Mouse (Mus musculus): ENCODE data around the gene Tmem104. TPM values are rescaled to one million over a fixed set of nuclear protein-coding genes. Genes with fewer than 3 reads are reported as not detected.
A peak's percentile ranks its signal among the peaks of the same experiment; 100 is the strongest.

Tmem104 gene
- total RNA-seq, 2 experiments from 2014 or later: 10.9 to 12.9 TPM

DNA sequence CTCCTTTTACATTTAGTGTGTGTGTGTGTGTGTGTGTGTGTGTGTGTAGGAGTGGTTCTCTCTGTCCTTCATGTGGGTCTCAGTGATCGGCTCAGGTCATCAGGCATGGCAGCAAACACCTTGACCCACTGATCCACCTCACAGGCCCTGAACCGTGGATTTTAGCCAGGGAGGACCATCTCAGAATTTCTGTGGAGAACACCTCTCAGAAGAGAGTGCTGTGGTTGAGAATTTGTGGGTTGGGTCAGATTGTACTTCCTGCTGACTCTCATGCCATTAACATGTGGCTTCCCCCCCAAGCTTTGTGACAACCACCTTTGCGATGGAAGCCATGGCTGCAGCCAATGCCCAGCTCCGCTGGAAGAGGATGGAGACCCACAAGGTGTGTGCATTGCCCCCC lies 13.2 kb downstream of the Tmem104 start:
- no peak for DNase-seq

DNA sequence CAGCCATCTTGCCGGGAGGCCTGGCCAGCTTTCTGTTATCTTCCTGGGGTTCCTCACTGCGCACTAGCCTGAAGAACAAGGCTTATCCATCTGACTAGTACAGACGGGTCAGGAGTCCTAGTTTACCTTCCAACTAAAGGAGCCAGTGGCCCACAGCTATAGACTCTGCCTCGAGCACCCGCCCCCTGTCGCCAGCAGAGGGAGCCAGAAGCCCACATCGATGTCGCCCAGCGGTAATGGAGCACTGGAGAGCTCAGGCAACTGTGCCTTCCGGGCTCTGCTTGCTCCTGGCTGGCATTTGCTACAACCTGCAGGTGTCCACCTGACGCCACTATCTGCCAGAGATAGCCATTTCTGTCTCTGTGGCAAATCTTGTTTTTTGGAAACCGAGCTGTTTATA lies 15.0 kb downstream of the Tmem104 start:
- DNase-seq: peak; percentile 73 to 87

DNA sequence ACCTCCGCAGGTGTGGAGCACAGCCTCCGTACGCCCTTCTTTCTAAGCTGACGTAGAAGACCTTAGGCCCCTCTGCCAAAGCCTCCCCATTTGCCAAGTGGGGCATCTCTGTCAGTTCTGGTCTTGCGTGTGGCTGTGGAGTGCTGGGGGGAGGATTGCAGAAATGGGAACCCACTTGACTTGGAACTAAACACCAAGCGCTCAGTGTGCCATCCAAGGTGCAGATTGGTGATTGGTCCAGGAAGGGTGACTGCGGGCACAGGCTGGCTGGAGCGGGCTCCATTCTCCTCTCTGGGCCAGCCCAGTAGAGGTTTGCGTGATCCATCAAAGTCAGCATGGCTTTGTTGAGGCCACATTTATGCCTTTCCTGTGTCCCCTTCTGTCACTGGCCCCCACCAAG lies 15.5 kb downstream of the Tmem104 start:
- DNase-seq: no peak

DNA sequence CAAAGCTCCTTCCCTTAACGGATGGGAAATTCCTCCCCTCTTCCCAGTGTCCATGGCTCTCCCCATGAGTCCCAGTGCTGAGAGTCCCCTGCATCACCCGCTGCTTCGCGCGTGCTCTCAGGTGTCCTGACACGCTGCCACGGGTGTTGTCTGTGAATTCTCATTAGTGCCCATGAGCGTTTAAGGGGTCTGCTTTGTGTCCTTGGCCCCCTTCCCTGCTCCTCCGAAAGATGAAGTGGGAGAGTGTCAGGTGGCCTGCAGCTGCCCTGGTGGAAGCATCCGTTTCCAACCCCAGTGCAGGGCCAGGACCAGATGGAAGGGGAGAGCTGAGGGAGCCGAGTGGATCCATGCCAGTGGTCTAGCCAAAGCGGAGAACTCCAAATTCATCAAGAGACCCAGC lies 20.8 kb downstream of the Tmem104 start:
- DNase-seq: no peak

DNA sequence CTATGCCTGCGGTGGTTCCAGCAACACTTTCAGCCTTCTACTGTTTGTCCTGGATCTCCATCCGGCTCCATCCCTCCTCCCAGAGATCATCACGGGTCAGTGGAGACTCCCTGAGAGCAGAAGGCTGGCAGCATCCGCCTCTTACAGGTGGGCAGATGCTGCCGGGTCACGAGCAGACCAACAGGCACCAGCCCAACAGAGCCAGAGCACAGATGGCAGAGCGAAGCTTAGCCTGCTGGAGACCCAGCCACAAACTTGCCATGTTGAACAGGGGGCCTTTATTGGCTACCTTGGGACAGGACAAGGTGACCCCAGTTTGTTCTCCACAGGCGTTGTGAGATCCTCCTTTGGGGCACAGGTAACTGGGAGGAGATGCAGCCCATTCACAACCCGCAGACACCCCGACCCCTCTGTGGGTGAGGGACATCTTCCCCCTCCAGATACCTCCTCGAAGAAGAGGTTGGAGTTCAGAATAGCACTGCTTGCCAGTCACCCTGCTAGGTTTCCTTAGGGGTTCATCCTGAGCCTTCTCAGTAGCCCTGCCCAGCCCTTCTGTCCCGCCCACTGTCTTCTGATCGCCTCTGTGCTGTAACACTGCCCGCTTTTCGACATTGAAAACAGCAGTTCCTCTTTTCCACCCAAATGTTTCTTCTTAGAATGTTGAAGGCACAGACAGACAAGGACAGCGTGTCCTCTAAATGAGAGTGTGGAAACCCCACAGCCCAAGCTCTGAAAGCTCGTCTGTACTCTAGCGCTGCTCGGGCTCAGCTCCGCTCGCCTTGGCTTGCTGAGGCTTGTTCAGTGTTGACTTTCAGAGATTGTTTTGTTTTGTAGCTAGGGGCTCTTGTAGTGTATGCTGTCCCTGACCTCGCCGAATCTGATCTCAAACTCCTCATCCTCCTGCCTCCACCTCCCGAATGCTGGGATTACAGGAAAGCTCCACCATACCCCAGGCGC lies 21.8 kb downstream of the Tmem104 start:
- peak in 1 of 2 experiments; percentile 37 for DNase-seq

DNA sequence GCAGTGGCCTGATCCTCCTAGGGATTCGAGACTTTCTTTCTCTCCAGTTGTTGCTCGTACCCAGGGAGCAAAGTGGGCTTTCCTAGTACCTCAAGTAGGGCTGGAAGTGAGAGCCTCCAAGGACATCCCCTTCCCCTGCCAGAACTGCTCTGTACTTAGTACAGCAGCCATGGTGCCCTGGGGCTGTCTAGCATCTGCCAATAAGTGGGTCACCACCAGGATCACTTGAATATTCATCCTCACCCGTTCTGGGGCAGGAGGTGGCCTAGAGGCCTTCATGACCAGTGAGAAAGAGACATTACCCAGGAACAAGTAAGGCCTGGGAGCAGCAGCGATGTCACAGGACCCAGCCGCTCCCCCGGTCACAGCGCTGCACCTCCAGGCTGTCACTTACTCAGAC lies 22.7 kb downstream of the Tmem104 start:
- DNase-seq: no peak

DNA sequence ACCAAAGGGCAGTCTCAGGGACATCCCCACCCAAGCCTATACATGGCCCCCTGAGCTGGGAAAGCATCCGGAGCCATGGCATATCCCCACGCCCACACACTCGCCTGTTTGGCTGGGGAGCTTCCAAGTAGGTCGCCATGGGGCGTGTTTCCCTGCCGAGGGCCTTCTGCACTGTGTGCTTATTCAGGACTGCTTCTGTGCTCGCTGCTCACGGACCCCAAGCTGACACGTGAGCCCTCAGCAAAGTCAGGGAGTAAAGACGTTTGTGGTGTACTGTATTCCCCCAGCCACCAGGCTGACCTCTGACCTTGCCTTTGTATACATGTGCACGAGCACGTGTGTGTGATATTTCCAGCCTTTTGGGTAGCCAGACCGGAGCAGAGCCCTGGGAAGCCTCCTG lies 24.8 kb downstream of the Tmem104 start:
- no peak for DNase-seq

DNA sequence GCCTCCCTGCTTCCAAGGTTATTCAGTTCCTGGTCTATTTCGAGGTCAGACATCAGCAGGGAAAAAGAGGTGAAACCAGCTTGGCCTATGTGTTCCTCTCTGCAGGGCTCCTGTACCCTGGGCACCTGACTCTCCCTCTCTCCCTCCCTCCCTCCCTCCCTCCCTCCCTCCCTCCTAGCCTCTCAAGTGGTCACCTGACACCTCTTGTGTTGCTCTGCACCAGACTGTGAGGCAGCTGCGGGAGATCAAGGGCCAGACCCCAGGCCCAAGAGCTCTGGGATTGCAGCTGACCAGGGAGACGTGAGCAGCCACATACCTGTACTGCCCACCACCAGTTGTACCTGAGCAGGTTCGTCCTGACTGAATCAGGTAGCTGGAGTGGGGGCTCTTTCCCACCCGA lies 27.8 kb downstream of the Tmem104 start:
- DNase-seq: no peak

DNA sequence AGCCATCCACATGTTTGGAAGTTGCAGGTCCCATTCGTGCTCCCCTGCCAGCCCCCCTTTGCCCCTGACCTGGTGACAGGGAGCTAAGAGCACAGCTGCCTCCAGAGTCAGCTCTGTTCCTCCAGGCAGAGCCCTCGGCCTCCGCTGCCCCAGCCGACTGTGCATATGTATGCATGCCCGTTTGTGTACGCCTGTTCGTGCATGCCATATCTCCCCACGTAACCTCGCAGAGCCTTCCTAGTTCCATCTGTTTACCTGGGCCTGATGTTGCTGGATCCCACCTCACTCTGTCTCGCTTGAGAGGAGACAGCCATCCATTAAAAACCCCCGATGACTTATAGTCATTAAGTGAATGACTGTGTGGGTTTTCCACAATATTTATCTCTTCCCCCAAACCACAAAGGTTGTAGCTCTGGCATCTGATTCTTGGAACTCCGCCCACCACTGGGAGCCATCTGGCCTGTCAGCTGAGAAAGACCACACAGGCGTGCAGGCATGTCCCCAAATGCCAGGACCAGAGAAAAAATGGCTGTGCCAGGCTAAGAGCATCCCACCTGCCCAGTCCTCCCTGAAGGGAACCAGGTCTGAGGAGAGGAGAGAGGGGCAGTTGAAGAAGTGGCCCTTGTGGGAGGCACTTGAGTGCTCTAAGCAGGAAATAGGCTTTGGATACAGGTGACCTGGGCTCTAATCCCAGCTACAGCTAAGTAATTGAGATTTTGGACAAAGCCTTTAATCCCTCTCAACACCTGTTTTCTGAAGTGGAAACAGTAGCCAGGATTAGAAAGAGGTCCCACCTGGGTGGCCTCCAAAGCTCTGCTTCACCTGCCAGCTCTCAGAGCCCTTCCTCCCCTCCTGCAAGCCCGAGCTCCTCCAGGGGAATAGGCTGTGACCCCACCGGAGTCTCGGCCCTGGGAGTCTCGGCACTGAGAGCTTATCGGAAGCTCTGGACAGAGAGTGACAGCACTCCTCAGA lies 30.4 kb downstream of the Tmem104 start:
- no peak for DNase-seq

DNA sequence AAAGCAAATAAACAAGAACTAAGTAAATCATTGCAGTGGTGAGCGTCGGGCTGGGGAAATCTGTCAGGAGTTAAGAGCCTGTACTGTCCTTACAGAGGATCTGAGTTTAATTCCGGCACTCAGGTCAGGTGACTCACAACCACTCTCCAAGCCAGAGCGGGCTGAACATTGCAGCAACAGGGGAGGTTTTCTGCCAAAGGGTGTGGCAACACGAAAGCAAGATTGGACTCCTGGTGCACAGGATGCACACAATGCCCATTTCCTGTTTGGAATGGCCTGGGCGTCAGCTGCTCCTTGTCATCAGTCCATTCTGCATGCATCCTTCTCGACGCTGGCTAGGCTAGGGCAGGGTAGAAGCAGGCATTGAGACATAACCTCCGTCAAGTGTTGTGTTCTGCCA lies 32.0 kb downstream of the Tmem104 start:
- peak; percentile 77 to 80 for DNase-seq

DNA sequence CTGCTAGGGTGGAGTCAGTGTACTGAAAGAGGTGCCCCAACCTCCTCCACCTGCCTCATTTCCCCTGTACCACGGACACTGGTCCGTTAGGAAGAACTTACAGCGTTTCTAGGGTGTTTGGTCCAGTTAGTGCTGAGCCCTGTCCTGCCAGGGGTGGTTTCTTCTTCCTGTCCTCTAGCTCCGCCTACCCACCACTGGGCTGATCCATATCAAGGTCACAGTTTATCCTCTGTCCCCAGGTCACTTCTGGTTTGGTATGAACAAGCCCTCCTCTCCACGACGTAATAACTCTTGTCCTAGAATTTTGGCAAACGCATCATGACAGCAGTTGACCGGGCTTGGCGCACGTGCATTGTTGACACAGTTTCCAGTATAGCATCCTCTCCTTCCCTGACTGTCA lies 32.4 kb downstream of the Tmem104 start:
- DNase-seq: no peak

DNA sequence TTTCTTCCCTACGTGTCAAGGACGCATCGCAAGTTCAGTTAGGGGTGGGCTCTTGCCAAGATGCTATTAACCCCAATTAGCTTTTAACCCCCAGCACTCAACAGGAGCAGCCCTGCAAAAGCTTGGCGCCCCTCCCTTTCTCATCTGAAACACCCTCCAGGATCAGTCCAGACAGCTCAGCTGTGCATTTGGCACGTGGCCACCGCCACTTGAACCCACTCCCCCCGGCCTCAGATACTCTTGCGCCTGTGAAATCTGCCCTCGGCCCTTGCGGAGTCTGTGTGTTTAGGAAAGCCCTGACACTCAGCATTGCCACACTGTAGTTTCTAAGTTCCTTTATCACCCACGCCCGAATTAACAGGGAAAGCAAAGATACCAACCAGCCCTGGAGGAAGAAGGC lies 34.8 kb downstream of the Tmem104 start:
- DNase-seq: no peak

DNA sequence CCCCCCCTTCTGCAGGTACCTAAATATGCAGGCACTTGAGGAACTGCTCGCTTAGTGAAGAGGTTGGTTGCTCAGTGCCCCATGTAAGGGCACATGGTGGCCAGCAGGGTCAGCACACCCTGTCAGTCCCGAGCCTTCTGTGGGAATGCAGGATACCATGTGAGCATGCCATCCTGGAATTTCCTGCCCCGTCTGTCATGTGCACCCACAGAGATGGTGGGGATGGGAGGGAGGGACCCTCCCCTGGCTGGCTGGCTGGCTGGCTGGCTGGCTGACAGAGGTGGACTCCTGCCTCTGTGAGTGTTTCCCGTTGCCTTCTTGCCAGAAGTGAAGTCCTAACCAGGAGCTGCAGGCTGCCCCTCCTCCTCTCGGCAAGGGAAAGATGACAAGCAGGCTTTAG lies 35.3 kb downstream of the Tmem104 start:
- no peak for DNase-seq

DNA sequence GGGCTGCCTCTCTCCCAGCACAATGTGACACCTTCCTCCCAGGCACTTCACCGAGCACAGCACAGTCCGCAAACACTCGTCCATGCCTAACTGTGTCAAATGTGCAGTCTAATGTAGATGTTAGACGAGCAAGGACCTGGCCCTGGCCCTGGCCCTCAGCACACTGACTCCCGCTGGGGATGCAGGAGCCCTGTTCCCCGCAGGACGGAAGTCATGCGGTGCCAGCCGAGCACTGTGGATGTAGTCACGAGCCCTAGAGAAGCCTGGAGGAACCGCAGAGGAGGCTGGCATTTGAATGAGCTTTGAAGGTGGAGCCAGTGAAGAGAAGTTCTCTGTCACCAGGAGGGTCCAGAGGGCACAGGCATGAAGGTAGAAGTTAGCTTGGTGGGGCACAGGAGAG lies 36.2 kb downstream of the Tmem104 start:
- no peak for DNase-seq

DNA sequence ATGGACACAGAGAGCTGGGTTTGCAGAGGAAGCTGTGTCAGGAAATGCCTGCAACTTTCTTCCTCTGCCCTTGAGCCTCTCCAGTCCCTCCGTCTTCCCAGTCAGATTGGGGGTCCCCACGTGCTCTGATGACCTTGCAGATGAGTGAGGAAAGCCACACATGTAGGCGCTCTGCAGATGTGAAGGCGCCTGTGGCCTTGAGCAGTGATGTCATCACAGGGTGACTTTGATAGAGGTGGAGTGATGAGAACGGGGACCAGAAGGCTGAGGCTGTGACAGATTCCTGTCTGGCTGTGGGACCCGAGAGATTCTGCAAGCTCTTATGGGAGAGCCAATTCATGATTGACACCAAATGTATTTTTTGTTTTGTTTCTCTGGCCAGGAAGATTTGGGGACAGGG lies 36.6 kb downstream of the Tmem104 start:
- DNase-seq: no peak

DNA sequence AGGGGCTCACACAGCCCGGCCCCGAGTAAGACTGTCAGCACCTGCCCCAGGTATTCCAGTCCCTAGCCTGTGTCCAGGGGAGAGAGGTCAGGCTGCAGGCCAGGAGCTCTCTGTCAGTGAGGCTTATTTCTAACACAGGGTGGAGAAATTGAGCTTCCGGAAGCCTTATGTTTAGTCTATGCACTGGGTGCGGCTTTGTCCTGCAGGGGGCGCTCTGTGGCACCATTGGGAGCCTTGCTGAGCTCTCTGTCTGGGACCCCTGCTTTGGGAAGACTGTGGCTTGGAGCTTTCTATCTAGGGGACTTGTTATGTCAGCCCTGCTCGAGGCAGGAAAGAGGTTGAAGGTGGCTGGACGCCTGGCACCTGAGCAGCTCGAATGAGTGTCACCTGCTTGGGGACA lies 37.6 kb downstream of the Tmem104 start:
- DNase-seq: peak in 1 of 2 experiments; percentile 58

DNA sequence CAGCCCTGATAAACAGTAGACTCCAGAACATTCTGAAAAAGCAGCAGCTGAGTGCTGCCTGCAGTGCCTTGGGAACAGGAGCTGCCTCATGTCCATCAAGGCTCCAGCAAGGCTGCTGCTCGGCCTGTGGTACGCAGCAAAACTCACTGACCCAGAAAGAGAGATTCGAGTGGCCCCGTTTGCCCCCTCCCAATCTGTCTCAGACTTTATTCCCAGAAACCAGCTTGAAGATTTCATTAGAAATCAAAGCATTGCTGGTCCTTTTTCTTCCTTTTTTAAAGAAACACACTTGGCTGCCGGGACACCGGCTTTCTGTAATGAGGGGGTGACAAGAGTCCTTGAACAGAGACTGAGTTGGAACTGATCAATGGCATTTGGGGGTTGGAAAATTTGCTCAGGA lies 38.0 kb downstream of the Tmem104 start:
- no peak for DNase-seq

DNA sequence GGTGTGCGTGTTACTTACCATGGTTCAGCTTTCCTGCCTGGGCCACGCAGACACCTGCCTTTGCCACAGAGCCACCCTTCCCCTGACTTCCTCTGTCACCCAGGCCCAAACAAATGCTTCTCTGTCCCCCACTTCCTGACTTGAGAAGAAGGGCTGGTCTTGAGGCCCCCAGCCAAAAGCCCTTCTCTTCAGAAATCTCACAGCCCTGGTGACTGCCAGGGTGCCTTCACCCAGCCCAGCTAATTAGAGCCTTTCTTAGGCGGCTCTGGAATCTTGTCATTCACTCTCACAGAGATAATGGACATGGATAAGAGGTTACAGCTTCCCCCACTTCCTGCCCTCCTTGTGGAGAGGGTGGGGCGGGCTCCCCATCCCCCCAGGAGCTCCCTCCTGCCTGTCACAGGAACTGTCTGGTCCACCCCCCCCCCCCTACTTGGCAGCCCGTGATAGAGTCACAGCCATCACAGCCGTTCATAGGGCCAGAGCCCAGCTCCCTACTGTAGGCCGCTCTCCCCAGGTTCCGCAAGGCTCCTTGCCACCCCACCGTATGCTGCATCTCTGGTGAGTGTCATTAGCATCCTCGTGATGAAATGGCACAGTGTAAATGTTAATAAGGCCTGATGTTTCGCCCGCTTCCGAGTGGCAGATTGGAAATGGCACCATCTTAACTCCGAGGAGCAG lies 39.7 kb downstream of the Tmem104 start:
- peak in 1 of 2 experiments; percentile 27 for DNase-seq

DNA sequence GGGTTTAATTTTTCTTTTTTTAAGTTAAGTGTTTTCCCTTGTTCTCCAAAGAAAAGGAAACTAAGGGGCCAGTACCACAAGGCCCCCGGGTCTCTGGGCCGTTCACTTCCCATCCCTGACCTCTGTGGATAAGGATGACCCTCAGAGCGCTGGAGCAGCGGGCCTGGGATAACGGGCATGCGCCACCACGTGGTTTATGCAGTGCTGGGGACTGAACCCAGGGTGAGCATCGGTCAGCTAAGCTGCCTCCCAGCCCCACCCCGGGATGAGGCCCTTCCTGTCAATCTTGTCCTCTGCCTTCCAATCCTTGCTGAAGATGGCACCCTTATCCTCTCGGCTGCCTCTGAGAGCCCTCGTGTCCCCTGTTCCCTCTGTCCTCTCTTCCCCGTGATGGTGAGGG lies 40.4 kb downstream of the Tmem104 start:
- DNase-seq: no peak

DNA sequence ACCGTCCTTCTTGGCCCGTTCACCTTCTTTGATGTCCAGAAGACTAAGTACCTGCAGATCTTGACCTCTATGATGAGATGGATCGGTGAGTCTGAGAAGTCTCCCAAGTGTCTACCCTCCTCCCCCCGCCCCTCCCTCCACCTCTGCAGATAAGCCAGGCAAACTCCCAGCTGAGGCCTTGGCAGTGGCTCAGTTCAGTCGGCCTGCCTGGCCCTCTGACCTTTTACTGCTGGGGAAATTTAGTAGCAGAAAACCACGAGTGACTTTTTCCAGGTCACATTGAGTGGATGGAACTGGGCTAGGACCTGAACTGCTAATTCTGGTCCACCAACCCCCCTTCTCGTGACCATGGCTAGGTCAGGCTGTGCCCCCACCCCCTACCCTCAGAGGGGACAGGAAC lies 41.1 kb downstream of the Tmem104 start:
- DNase-seq: no peak

DNA sequence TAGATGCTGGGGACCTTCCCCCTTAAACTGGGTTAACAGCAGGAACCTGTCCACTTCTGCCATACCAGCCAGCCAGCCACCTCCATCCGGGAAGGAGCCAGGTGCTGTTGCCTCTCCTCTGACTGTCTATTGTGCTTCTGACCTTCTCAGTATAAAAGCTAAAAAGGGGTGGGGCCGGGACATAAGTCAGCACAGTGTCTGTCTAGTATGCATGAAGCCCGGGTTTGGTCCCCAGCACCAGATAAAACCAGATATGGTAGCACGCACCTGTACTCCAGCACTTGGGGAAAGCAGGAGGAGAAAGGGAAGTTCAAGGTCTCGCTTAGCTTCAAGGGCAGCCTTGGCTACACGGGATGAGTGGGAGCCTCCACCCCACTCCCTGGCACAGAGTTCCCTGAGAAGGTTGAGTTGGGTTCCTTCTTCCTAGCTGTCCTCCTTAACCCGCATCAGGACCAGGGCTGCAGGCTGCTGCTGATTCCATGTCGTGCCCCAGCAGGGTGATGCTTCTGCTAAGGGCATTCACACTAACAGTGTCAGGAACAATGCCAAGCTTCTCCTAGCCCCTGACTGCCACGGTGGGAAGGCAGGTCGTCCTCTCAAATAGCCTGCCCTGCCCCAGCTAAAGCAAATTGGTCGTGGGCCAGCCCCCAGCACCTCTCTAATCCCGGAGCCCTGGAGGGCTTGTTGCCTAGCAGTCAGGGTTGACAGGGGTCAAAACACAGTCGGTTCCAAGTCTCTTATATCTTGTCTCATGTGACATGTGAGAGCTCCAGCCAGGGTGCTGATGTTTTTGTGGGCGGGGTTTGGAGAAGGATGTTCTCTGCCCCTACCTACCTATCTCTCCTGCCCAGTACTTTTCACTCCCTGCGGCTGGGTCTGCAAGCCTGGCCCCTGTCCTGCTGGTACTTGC lies 42.0 kb downstream of the Tmem104 start:
- DNase-seq: peak; percentile 48 to 56

Data from heart, adult 18-20 months (tissue).